Comparison of ENCODE assay signal across 8 mouse cellular contexts in genomic region chr15:99028874-99029458, GRCm38 (mm10). TPM values are rescaled to one million over a fixed set of nuclear protein-coding genes. Genes with fewer than 3 reads are reported as not detected.
DNase-seq lines count a peak whose midpoint lies in the region; ATAC-seq and TF ChIP-seq lines count a peak whose summit lies in the region.

No protein-coding gene starts in this region.

- 3% methylated on average over 10 of the region's 10 CpGs for WGBS in embryonic facial prominence, embryonic 15.5 days
- WGBS in limb, embryonic 15.5 days = 4% methylated on average over 10 of the region's 10 CpGs

- TF ChIP-seq POLR2A in testis, adult 2 months (IDR thresholded peaks at IDR 0.05; ENCODE audit: control insufficient read depth, low read depth, low read length) = no peak

- H3K4me2 ChIP-seq in embryonic facial prominence, embryonic 15.5 days (replicated peaks) = peak overlapping the region; percentile 76
- peak overlapping the region; percentile 60 for H3K4me2 ChIP-seq in limb, embryonic 15.5 days

- ATAC-seq in embryonic facial prominence, embryonic 15.5 days (ENCODE audit: insufficient number of reproducible peaks, low FRiP score, low TSS enrichment, low read depth) = no peak
- no peak for ATAC-seq in limb, embryonic 15.5 days (ENCODE audit: insufficient number of reproducible peaks, low FRiP score, low TSS enrichment, low read depth)

- peak overlapping the region; percentile 3; the same call in 1 of the 2 replicates for H3K27ac ChIP-seq in testis, adult 2 months (ENCODE audit: control insufficient read depth, insufficient read depth, low read depth, low read length)
- peak overlapping the region; percentile 84 for H3K27ac ChIP-seq in embryonic facial prominence, embryonic 15.5 days (replicated peaks)
- peak overlapping the region; percentile 92 for H3K27ac ChIP-seq in limb, embryonic 15.5 days

- no peaks in the 10 kb centered on the region for H3K36me3 ChIP-seq in testis, adult 2 months (ENCODE audit: control insufficient read depth, insufficient read depth, low read length)
- no peaks in the 10 kb centered on the region for H3K36me3 ChIP-seq in embryonic facial prominence, embryonic 15.5 days
- H3K36me3 ChIP-seq in limb, embryonic 15.5 days = no peaks in the 10 kb centered on the region
- no peaks in the 10 kb centered on the region for H3K36me3 ChIP-seq in splenic B cell, adult 2 months (ENCODE audit: control insufficient read depth, insufficient read depth, low read length, poor library complexity, severe bottlenecking)

- H3K9ac ChIP-seq in embryonic facial prominence, embryonic 15.5 days = peak overlapping the region; percentile 37; the same call in 1 of the 2 replicates
- H3K9ac ChIP-seq in limb, embryonic 15.5 days = peak overlapping the region; percentile 34; the same call in 1 of the 2 replicates

- TF ChIP-seq CTCF in testis, adult 2 months (IDR thresholded peaks at IDR 0.05; ENCODE audit: control insufficient read depth, insufficient read depth, insufficient replicate concordance, low read depth, low read length) = no peak

- H3K4me1 ChIP-seq in testis, adult 2 months (ENCODE audit: control insufficient read depth, insufficient read depth, low read length) = peaks cover 5% of the 10 kb centered on the region
- peaks cover 23% of the 10 kb centered on the region for H3K4me1 ChIP-seq in embryonic facial prominence, embryonic 15.5 days
- H3K4me1 ChIP-seq in limb, embryonic 15.5 days = peaks cover 36% of the 10 kb centered on the region

- H3K9me3 ChIP-seq in embryonic facial prominence, embryonic 15.5 days (replicated peaks) = no peaks in the 10 kb centered on the region
- no peaks in the 10 kb centered on the region for H3K9me3 ChIP-seq in limb, embryonic 15.5 days

- H3K4me3 ChIP-seq in testis, adult 2 months (ENCODE audit: control insufficient read depth, low read depth, low read length) = peak overlapping the region; percentile 73
- H3K4me3 ChIP-seq in embryonic facial prominence, embryonic 15.5 days (replicated peaks) = peak overlapping the region; percentile 69
- peak overlapping the region; percentile 71 for H3K4me3 ChIP-seq in limb, embryonic 15.5 days

- no peak for DNase-seq in testis, postnatal 14 days (ENCODE audit: low spot score)
- peak; percentile 18 for DNase-seq in splenic B cell, adult 2 months (ENCODE audit: low read depth, low spot score)
- DNase-seq in adrenal gland, postnatal 4 days (ENCODE audit: low spot score in 2 of 2) = no peak
- DNase-seq in urinary bladder, postnatal 36 days (ENCODE audit: low spot score in 2 of 2) = no peak
- no peak for DNase-seq in left cerebral cortex, adult 9 months (ENCODE audit: low spot score in 2 of 2)

- H3K27me3 ChIP-seq in testis, adult 2 months (ENCODE audit: control insufficient read depth, insufficient read depth, low read length) = no peaks in the 10 kb centered on the region; the same call in none of the 2 replicates
- H3K27me3 ChIP-seq in embryonic facial prominence, embryonic 15.5 days = no peaks in the 10 kb centered on the region
- H3K27me3 ChIP-seq in limb, embryonic 15.5 days = no peaks in the 10 kb centered on the region
- H3K27me3 ChIP-seq in splenic B cell, adult 2 months (ENCODE audit: control insufficient read depth, insufficient read depth, low read length, poor library complexity, severe bottlenecking) = no peaks in the 10 kb centered on the region

RNA-seq across cellular contexts. Expression of gene Tuba1c, which starts 0.7 kb away (rescaled TPM):
- 223 and 227 TPM in 2 replicates for polyA plus RNA-seq in testis, adult 2 months (2012; rRNA removed)
- 131 and 134 TPM in 2 replicates for polyA plus RNA-seq in embryonic facial prominence, embryonic 15.5 days (2015; fragmentation: Nextera tagmentation; extraction: Ambion mirVana)
- 138 and 145 TPM in 2 replicates for polyA plus RNA-seq in limb, embryonic 15.5 days (2015; fragmentation: Nextera tagmentation; extraction: Ambion mirVana)
- 100 to 1,000 TPM; 200 to 217 TPM for total RNA-seq in adrenal gland, postnatal 4 days (2021)

RNA-seq across cellular contexts. Expression of gene Prph, which starts 26.0 kb away (rescaled TPM):
- 0.14 and 0.36 TPM in 2 replicates for polyA plus RNA-seq in testis, adult 2 months (2012; rRNA removed)
- 8.8 and 9.9 TPM in 2 replicates for polyA plus RNA-seq in embryonic facial prominence, embryonic 15.5 days (2015; fragmentation: Nextera tagmentation; extraction: Ambion mirVana)
- 2.4 and 2.8 TPM in 2 replicates for polyA plus RNA-seq in limb, embryonic 15.5 days (2015; fragmentation: Nextera tagmentation; extraction: Ambion mirVana)
- total RNA-seq in adrenal gland, postnatal 4 days (2021) = 10 to 100 TPM; 26.7 to 68.4 TPM

RNA-seq across cellular contexts. Expression of gene Troap, which starts 45.4 kb away (rescaled TPM):
- polyA plus RNA-seq in testis, adult 2 months (2012; rRNA removed) = 15.2 and 17.5 TPM in 2 replicates
- 27.1 TPM in 2 replicates for polyA plus RNA-seq in embryonic facial prominence, embryonic 15.5 days (2015; fragmentation: Nextera tagmentation; extraction: Ambion mirVana)
- 22.3 and 26.5 TPM in 2 replicates for polyA plus RNA-seq in limb, embryonic 15.5 days (2015; fragmentation: Nextera tagmentation; extraction: Ambion mirVana)
- 10 to 100 TPM; 14.5 to 17.1 TPM for total RNA-seq in adrenal gland, postnatal 4 days (2021)

RNA-seq across cellular contexts. Expression of gene C1ql4, which starts 58.7 kb away (rescaled TPM):
- polyA plus RNA-seq in testis, adult 2 months (2012; rRNA removed) = 0.72 and 1.0 TPM in 2 replicates
- polyA plus RNA-seq in embryonic facial prominence, embryonic 15.5 days (2015; fragmentation: Nextera tagmentation; extraction: Ambion mirVana) = 0.17 TPM in 1 of 2 replicates, not detected in the other
- not detected in 2 replicates for polyA plus RNA-seq in limb, embryonic 15.5 days (2015; fragmentation: Nextera tagmentation; extraction: Ambion mirVana)
- under 1 TPM in 1 of 2 experiments, not detected in 1; 0.20 TPM for total RNA-seq in adrenal gland, postnatal 4 days (2021)

Comparison
In these comparisons a context has a peak if more than half of its experiments do, and no peak if none do; other contexts are left out.
1. H3K27ac ChIP-seq: peak in every context shown above with its lines; median percentile 92 in limb, embryonic 15.5 days; 84 in embryonic facial prominence, embryonic 15.5 days; 3 in testis, adult 2 months.